Mouse (Mus musculus) spleen, postnatal 10 days (tissue): ENCODE measurements at regions not wholly inside any gene's neighbourhood (a gene's known extent, or its start where the extent isn't known, plus 50 kb on each side); places are given as distances from the start of the nearest gene placed in this dataset.

ENCODE experiments used
- DNase-seq, 2 experiments: peaks; one replicate each; pipeline ENCODE4 v3.0.0; 2021 to 2022; ENCODE audit warnings: low spot score in 2 of 2

DNA sequence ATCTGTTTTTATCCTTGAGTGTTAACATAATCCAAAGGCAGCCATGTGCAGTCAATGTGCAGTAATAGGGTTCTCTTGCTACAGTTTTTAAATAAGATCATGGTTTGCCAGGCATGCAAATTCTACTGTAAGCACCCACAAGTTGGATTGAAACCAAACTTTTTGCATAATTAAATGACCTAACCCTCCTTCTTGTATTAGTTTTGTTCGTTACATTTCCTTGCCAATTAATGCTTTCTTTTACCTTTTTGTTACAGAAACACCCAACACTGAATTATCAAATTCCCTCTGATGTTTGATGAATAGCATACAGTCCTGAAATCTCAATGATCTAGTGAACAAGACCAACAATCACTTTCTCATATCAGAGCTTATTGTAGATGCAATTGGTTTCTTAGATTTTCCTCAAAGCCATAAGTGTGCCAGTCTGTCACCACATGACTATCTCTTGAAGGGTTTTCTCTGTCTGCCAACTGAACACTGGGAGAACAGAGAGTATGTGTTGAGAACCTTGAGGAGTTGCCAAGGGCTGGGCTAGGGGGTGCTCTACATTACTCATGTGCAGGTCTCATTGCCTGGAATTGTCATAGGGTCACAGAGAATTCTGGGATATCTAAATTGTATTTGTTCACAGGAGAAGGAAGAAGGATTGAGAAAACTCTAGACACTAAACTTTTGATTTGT lies 1060.4 kb downstream of the Gsdmc2 start:
- DNase-seq: no peak

DNA sequence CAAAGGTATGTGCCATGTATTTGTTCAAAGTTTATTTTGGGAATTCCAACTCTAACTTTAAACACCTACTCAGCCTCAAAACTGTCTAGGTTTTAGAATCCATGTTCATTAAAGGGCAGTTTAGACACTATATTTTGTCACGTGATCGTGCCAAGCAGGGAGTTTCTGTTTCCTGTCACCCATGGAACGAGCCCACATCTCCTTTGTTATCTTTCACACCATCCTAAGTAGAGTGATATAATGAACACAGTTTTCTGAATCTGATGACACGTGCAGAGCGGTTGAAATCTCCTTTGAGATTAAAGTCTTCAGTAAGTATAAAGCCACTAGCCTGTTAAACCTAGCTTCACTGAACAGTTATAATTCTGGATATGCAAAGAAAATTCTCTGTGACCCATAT lies 1066.1 kb downstream of the Gsdmc2 start:
- no peak for DNase-seq

DNA sequence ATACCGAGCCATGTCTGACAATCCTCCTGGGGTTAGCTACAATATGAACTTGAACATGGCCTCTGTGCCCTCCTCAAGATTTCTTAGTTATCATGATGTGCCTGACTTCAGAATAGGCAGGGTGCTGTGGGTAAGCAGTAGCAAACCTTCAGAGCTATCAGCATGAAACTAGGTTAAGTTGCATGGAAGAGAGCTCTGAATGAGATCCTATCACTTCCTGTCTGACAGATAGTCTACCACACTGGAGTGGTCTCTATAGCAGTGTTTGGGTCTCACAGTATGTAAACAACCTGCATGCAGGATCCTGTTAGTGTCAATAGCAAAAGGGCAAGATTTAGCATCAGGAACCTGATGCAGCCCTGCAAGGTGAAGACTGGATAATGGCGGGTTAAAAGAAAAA lies 1092.3 kb downstream of the Gsdmc2 start:
- DNase-seq: no peak

DNA sequence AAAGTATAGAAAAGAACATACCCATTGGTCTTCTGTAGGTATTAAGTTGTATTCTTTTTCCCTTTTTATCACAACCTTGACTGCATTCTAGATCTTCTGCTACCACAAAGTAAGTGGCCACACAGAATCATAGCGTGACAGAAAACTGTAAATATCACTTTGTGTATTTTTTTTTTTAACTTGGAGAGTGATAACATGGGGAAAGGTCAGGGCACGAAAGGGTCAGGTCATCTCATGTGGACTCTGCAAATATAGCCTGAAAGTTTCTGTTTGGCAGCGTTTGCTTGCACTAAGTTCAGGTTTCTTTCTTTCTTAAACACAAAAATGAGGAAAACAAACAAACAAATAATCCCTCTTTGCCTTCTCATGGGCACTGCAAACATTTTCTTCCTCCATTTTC lies 1101.1 kb downstream of the Gsdmc2 start:
- DNase-seq: no peak

DNA sequence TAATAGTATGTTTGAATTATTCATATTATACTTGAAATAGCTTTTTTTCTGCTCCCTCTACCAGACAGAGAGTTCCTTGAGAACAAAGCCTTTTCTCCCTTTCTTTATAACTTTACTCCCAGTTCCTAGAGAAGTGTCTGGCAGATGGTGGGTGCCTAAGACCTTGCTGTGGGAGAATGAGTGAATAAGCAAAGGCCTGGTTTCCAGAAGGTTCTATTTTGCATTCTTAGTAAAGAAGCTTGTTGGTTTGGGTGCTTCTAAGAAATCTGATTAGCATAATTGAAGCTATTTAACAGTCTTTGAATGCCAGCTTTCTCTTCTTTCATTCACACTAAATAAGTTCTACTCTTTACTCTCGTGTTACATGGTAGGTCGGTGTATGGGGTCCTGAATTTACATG lies 1104.2 kb downstream of the Gsdmc2 start:
- no peak for DNase-seq

DNA sequence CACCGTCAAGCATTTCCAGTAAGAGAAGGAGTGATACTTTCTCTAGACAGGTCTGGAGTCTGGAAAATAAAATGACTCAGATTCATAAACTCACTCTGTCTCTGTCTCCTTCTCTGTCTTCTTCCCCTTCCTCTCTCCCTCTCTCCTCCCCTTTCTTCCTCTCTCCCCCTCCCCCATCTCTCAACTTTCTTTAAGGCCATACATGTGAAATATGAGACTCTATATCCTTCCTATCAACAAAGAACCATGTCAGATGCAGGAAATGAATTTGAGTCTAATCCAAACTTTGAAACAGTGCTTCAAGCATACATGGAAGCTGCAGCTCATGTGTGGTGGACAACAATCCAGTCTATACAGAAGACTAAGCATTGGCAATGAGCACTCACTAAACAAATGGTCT lies 1109.6 kb downstream of the Gsdmc2 start:
- no peak for DNase-seq

DNA sequence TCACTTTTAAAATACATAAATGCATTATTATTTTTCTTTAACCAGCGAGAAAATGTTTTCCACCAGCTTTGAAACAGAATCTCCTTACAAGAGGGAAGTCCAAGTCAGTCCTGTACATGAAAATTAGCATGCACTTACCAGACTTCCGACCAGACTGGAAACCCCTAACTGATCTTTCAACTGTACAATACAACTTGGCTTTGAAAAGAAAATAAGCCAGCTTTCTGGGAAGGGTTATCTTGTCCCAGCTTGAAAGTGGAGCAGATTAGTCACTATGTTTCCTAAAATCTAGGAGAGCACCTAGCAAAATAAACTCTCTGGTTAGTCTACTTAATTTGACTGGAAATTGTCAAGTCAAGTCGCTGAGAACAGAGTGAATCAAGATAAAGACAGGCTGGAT lies 1110.1 kb downstream of the Gsdmc2 start:
- no peak for DNase-seq

DNA sequence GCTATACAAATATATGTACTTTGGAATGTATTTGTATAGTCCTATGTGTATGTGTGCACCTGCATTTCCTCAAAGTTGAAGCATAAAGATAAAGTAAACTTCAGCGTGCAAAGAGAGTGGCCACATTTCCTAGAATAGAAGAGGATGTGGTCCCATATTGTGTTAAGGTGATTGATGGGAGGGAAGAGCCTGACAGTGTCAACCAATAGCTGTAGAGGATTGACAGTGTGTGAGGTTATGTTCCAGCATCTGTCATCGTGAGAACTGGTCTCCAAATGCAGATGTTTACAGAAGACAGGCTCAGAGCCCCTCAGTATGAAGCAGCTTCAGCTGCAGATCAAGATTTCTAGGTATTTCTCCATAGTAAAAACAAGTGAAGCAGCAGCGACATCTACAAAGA lies 1114.5 kb downstream of the Gsdmc2 start:
- no peak for DNase-seq

DNA sequence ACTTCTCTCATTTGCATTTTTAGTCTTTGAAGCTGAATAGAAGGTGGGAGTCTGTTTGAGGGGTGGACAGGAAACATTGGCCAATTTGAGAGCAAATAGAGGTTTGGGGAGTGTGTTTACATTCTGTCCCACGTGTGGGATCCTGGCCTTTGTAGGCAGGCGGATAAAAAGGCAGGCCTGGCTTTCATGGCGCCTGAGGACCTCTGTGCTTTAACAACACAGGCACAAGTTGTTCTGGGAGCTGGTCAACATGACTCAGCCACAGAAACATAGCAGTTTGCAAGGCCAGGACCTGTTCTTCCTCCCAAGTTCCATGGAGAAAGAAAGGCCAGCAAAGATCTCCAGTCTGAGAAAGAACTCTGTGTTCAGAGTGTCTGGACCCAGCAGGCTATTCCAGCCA lies 1130.7 kb downstream of the Gsdmc2 start:
- DNase-seq: no peak

DNA sequence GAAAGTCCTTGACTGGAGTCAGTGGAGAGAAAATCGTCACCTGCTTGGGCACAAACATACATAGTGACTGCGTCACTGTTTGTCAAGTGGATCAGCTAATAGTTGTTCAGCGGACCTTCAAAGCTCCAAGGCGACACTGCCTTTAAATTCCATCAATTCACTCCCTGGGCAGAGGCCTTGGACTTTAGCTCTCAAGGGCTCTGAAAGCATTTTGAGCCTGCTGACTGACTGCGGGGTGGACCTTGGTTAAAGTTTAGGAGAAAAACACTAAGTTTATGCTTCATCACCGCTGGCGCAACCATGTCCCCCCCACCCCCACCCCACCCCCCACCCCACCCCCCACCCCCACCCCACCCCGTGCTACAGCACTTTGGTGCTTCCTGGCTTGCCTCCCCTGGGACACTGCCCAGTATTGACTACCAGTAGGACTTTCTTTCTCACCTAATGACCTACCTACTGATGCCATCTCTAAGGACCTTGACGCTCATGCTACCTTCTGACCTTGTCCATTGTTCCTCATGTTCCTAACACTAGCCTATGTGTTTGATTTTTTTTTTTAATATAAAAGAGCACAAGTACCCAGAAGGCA lies 1132.3 kb downstream of the Gsdmc2 start:
- DNase-seq: no peak

DNA sequence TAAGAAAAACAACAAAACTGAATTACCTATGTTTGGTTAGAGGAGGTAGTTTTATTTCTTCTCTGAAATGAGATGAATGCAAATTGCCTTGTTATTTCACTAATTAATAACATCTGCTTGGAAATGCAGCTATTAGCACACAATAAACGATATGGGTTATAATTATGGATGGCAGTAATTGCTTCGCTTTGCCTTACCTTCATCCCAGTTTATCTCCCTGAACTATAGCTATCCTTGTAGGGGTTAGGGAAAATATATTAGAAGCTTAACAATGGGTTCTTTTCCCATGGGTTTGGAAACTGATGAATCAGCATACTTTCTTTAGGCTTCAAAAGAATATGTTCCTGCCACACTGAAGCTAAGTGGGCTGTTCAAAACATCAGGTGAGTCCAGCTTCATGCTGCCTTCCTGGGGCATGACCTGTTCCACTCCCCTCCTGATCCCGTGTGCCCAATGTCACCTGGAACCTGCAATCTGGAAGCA lies 1132.9 kb downstream of the Gsdmc2 start:
- no peak for DNase-seq

DNA sequence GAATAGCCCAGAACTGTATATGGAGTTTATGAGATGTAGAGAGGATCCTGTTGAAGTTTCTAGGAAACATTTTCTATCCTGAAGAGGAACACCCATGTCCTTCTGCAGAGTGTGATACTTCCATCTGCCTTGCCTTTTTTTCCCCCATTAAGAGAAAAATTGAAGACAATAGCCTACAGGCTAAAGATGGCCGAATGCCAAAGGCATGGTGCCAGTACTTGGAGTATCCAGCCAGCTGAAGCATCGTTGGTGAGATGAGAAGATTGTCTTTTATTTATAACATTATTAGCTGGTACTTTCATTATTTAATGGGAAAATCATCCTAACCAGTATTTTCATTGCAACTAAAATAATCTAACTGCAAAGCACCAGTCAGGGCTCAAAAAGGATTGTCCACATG lies 1135.4 kb downstream of the Gsdmc2 start:
- DNase-seq: no peak

DNA sequence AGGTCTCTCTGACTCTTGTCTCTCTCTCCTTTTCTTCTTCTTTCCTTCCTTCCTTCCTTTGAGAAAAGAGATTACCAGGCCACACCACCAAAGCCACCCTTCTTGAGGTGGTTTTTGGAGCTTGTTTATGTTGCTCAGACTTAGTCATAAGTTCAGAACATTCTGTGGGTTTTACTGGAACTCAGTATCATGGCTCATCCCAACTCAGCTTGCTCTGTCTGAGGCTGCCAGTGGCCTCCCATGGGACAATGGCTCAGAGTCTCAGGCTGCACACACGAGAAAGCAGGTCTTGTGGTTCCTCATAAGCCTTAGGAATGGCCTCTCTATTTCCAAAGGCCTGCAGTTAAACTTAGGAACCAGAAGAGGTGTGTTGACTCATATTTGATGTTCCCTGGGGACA lies 1146.4 kb downstream of the Gsdmc2 start:
- DNase-seq: no peak

DNA sequence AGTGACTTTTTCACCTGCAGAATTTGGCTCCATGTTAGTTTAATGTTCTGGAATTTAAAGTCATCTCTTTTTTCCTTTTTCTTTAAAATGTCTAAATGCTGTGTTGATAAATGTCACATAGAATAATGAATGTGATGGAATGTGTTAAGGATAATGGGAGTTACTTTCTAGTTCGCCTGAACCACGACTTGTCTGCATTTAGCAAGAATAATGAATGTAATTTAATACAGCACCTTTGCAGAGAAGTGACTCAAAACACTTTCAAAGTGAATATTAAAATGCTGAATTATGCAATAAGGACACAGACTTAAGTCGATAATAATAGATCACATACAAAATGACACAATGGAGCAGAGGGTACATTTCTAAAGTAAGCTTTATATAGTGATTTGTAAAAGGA lies 1150.2 kb downstream of the Gsdmc2 start:
- DNase-seq: no peak

DNA sequence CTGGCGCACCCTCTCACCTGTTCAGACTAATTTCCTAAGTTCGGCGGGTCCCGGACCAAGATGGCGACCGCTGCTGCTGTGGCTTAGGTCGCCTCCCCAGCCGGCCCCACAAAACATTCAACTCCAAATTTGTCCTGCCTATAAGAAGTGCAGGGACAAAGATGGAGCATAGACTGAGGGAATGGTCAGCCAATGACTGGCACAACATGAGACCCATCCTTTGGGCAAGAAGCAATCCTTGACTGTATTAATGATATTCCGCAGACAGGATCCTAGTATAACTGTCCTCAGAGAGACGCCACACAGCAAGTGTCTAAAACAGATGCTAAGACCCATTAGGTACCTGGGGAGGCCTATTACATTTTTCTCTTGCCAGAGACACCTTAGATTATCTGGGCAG lies 1151.3 kb downstream of the Gsdmc2 start:
- no peak for DNase-seq

DNA sequence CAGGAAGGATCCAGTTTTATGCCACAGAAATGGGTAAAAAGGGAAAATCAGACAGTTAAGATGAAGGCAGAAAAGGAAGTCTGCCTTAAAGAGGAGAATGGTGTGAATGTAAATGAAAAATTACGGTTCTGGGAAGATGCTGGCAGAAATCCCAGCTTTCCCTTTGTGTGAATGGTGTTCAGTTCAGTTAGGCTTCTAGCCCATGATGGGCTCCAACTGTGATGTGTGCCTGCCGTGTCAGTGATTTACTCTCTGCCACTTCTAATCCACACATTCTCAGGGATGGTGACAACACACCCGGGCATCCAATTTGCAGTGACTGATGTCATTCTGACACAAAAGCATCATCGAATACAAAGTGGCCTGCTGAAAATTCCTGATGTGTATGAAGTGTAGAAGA lies 1171.6 kb downstream of the Gsdmc2 start:
- DNase-seq: no peak

DNA sequence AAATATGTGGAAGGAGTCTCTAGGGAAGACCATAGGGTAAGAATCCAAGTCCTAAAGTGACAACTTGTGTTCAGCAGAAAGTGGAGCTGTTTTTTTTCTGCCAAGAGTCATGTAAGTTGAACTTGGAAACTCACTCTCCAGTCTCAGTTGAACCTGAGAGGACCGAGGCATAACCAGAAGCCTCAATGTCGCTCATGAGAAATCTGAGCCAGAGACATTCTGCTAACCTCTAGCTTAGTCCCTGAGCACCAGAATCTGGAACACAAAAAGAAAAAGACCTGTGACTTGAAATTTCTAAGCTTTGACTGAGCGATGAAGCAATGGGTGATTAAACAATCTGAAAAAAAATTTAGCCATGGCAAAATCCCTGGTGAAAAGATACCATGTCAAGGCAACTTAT lies 1175.0 kb downstream of the Gsdmc2 start:
- DNase-seq: no peak

DNA sequence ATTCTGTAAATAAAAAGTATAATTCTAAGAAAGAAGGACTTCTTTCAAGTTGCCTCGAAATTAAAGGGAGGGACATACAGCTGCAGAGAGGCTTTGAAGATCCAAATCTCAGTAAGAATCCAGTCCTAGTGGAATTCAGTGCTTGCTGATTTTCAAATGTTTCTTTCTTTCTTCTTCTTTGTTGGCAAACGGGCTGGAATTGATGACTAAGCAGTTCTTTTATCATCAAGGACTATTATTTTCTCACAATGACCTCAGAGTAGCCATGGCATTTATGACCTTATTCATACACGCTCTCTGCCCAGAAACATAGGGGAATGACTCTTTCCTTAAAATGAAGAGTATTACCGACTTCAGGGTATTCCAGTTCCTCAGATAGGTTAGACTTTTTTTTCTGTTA lies 1185.9 kb downstream of the Gsdmc2 start:
- DNase-seq: no peak

DNA sequence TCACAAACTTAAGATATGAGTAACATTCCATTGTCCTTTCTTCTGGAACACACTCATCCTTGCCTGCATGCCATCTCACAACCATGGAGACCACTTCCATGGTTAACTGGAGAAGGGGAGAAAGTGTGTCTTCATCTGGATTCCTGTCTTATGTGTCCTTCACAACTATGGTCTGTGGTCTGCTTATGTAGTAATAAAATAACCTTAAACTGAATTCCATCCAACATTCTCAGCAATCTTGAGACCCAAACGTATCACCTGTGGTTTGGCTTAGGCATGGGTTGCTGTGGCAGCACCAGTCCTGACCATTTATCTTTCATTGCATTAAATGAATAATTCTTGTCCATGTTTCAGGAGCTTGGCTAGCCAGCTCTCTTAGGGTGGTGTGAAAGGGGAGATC lies 1186.3 kb downstream of the Gsdmc2 start:
- no peak for DNase-seq

DNA sequence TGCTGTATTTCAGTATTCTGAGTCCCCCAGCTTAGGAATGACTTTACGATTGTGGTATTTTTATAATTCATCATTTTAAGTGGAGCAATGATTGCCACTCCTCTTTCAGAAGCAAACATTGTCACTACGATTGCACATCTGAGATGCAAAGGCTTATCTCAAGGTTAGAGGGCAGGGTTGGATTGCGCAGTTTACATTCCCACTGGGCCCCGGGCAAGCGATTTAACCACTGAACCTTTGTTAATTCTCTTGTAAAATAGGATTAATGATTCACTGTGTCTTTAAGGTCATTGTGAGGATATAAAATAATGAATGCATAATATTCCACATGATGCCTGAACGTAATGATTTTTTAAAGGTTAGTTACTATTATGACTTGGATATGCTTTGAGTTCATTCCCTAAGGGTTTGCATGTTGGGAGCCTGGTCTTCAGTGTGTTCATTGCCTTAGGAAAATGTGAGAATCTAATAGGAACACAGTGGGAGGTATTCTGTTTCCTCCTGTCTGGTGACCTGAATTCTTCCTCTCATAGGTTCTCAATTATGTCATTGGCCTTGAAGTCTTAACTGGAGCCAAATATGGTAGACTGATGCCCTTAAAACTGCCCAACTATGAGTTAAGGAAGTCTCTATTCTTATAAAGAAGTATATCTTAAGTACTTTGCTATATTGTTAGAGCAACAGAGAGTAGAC lies 1198.4 kb downstream of the Gsdmc2 start:
- no peak for DNase-seq

DNA sequence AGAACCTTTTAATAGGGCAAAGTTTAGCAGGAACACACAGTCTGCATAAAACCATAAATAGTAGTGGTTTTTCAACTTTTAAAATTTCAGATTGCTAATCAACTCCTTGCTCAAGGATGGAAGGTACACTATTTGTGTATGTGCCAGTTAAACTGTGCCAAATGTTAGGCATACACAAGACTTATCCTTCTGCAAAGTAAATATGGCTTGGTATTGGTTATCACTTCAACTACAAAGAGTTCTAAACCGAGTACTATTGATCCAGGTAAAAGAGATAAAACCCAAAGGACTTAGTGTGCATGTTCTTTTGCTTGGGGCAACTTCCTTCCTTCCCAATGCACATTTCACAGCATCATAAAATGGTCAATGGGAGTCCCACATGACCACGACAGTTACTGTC lies 1200.2 kb downstream of the Gsdmc2 start:
- no peak for DNase-seq

DNA sequence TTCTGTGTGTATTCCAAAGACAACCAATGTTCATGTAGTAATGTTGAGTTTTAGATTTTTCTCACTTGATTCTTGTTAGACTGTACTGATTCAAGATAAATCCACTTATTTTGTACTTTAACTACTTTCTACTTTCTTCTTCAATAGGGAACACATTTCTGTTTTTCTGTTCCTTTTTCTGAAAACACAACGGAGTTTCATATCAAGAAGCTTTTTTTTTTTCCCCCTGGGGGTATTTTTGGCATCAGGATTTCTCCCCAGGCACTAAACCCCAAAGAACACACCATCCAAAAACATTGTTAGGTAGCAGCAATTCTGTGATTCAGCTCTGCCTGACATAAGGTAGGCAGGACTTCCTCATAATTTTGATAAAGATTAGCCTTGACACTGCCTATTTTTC lies 1200.7 kb downstream of the Gsdmc2 start:
- DNase-seq: no peak

DNA sequence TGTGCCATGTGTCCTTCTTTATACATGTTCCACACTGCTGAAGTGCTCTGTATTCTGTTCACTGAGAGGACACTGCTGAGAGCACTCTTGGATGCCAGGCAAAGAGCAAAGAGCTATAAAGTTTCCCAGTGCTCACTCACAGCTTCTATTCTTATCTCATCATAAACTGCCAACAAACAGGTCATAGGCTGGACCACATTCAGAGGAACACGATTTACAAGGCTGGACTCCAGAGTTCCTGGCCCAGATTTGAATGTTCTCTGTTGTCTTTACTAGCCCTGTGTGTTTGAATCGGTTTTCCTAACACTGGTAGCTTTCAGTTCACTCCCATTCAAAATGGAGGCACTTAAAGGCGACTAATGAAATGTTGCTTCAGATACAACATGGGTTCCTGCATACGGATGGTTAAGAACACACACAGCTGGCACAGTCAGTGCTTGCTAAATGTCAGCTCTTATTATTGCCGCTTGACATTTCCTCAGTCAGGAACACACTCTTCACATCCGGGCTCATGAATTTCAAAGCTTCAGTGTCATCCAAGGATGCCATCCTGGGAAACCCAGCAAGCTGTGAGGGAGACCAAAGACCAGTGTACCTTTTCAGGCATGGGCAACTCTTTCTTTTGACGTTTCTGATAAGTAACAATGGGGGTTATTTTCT lies 1203.8 kb downstream of the Gsdmc2 start:
- no peak for DNase-seq
